Mouse (Mus musculus): ENCODE data around the gene Tst.

DNA sequence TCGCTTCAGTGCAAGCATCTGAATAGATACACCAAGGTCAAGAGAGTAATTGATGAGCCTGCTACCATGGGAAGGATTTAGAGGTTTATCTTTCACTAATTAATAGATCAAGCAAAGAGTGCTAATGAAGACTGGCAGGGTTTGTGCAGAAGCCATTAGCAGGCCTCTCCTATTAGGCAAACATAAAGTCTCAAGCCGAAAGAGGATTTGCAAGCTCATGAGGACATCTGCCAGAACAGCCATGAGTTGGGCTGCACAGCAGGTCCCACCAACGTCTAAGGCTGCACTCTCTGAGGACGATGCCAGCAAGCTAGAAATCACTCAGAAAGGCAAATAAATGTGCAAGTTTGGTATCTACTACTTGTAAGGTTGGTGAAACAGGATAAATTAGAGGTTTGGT is 25.0 kb downstream of the Tst start:
- TF ChIP-seq CTCF (IDR thresholded peaks at IDR 0.05; ENCODE audit: borderline replicate concordance, insufficient read depth, low read depth, low read length) = no peak
- no peak for TF ChIP-seq POLR2A (IDR thresholded peaks at IDR 0.05; ENCODE audit: borderline replicate concordance, insufficient read depth, low read length)

All from cerebellum, adult 2 months (tissue).